Mouse (Mus musculus): Measurements from ENCODE around the gene Gmds. TPM values are rescaled to one million over a fixed set of nuclear protein-coding genes. Genes with fewer than 3 reads are reported as not detected.

Gmds gene
- polyA plus RNA-seq, 1 experiment from 2014 or later, result 27.7 TPM

- DNase-seq (ENCODE audit: low spot score), result no peak
Observed at GRCm38 (mm10) chr13:31892913-31893514, 445.5 kb downstream of the Gmds start.

- DNase-seq (ENCODE audit: low spot score), result no peak
Observed at GRCm38 (mm10) chr13:31888500-31888899, 450.0 kb downstream of the Gmds start.

- DNase-seq (ENCODE audit: low spot score), result no peak
Observed at GRCm38 (mm10) chr13:31885769-31886168, 452.8 kb downstream of the Gmds start.

- DNase-seq (ENCODE audit: low spot score), result no peak
Observed at GRCm38 (mm10) chr13:31878805-31879477, 459.6 kb downstream of the Gmds start.

GRCm38 (mm10) chr13:31877061-31877460, 461.5 kb downstream of the Gmds start:
- no peak for DNase-seq (ENCODE audit: low spot score)

- DNase-seq (ENCODE audit: low spot score), result no peak
Observed at GRCm38 (mm10) chr13:31874427-31874826, 464.1 kb downstream of the Gmds start.

GRCm38 (mm10) chr13:31873269-31873668, 465.3 kb downstream of the Gmds start:
- DNase-seq (ENCODE audit: low spot score), result no peak

- DNase-seq (ENCODE audit: low spot score), result no peak
Observed at GRCm38 (mm10) chr13:31864786-31865185, 473.8 kb downstream of the Gmds start.

GRCm38 (mm10) chr13:31863461-31863860, 475.1 kb downstream of the Gmds start:
- no peak for DNase-seq (ENCODE audit: low spot score)

- DNase-seq (ENCODE audit: low spot score), result no peak
Observed at GRCm38 (mm10) chr13:31860200-31860599, 478.3 kb downstream of the Gmds start.

- DNase-seq (ENCODE audit: low spot score), result no peak
Observed at GRCm38 (mm10) chr13:31854000-31854399, 484.5 kb downstream of the Gmds start.

- DNase-seq (ENCODE audit: low spot score), result no peak
Observed at GRCm38 (mm10) chr13:31853564-31853963, 485.0 kb downstream of the Gmds start.

- no peak for DNase-seq (ENCODE audit: low spot score)
Observed at GRCm38 (mm10) chr13:31849258-31849971, 489.1 kb downstream of the Gmds start.

- no peak for DNase-seq (ENCODE audit: low spot score)
Observed at GRCm38 (mm10) chr13:31835802-31836201, 502.7 kb downstream of the Gmds start.

- DNase-seq (ENCODE audit: low spot score), result no peak
Observed at GRCm38 (mm10) chr13:31830332-31830731, 508.2 kb downstream of the Gmds start.

- no peak for DNase-seq (ENCODE audit: low spot score)
Observed at GRCm38 (mm10) chr13:31828446-31828845, 510.1 kb downstream of the Gmds start.

GRCm38 (mm10) chr13:31827820-31828332, 510.7 kb downstream of the Gmds start:
- DNase-seq (ENCODE audit: low spot score), result no peak

GRCm38 (mm10) chr13:31827160-31827559, 511.4 kb downstream of the Gmds start:
- DNase-seq (ENCODE audit: low spot score), result no peak

GRCm38 (mm10) chr13:31825180-31825579, 513.4 kb downstream of the Gmds start:
- DNase-seq (ENCODE audit: low spot score), result no peak

GRCm38 (mm10) chr13:31823316-31823715, 515.2 kb downstream of the Gmds start:
- no peak for DNase-seq (ENCODE audit: low spot score)

- no peak for DNase-seq (ENCODE audit: low spot score)
Observed at GRCm38 (mm10) chr13:31821050-31821449, 517.5 kb downstream of the Gmds start.

GRCm38 (mm10) chr13:31820587-31821017, 517.9 kb downstream of the Gmds start:
- no peak for DNase-seq (ENCODE audit: low spot score)

All from thymus, postnatal 0 days (tissue).